Mouse (Mus musculus) hindbrain, embryonic 15.5 days (tissue): ENCODE results near the gene Slc17a5. TPM values are rescaled to one million over a fixed set of nuclear protein-coding genes. Genes with fewer than 3 reads are reported as not detected.

Experiments
- ATAC-seq: fragments of 200-750 bp; cut with Nextera tagmentation; 2 replicates; pipeline ENCODE4 v1.8.0; 2017; ENCODE audit warnings: low read depth, moderate number of reproducible peaks, moderate TSS enrichment; ENCODE audit not compliant: low FRiP score
- H3K27ac ChIP-seq: fragments of 300-500 bp; sonication (generic); replicated peaks from 2 replicates; pipeline ENCODE4 v1.5.1; 2015; ENCODE audit warnings: mild to moderate bottlenecking, inconsistent platforms
- H3K27me3 ChIP-seq: fragments of 300-500 bp; sonication (generic); 2 replicates; pipeline ENCODE4 v1.6.1; 2015; ENCODE audit warnings: control low read depth, inconsistent platforms
- H3K36me3 ChIP-seq: fragments of 300-500 bp; sonication (generic); 2 replicates; pipeline ENCODE4 v1.6.1; 2015; ENCODE audit warnings: control low read depth, inconsistent platforms
- H3K4me1 ChIP-seq: fragments of 300-500 bp; sonication (generic); replicated peaks from 2 replicates; pipeline ENCODE4 v1.6.1; 2015; ENCODE audit warnings: control low read depth, inconsistent platforms
- H3K4me2 ChIP-seq: fragments of 300-500 bp; sonication (generic); 2 replicates; pipeline ENCODE4 v1.6.1; 2015; ENCODE audit warnings: moderate library complexity, mild to moderate bottlenecking, inconsistent platforms
- H3K4me3 ChIP-seq: fragments of 300-500 bp; sonication (generic); 2 replicates; pipeline ENCODE4 v1.5.1; 2015; ENCODE audit warnings: mild to moderate bottlenecking, inconsistent platforms
- H3K9ac ChIP-seq: fragments of 300-500 bp; sonication (generic); 2 replicates; pipeline ENCODE4 v1.6.1; 2015; ENCODE audit warnings: inconsistent platforms
- H3K9me3 ChIP-seq: fragments of 300-500 bp; sonication (generic); 2 replicates; pipeline ENCODE4 v1.6.1; 2016; ENCODE audit warnings: control low read depth, inconsistent platforms
- WGBS: fragments of 180-500 bp; shearing (Covaris S2); methylation state at CpG from one replicate; pipeline ENCODE4 v1.1.7; 2015; 5-methylcytosine and 5-hydroxymethylcytosine counted together
- polyA plus RNA-seq: library from polyadenylated mRNA; unstranded; fragments of >200 nt; fragmentation: Nextera tagmentation; extraction: Ambion mirVana; gene quantifications from 2 replicates; pipeline ENCODE4 v1.2.1, GENCODE M21; 2015

Gene Slc17a5
- polyA plus RNA-seq, 1 experiment from 2014 or later: 15.4 TPM

GRCm38 (mm10) chr9:78511705-78512104 lies 76.1 kb downstream of the Slc17a5 start:
- H3K4me1 ChIP-seq: no peaks in the 10 kb centered on the region
- H3K27me3 ChIP-seq: no peaks in the 10 kb centered on the region
- H3K36me3 ChIP-seq: no peaks in the 10 kb centered on the region
- no peaks in the 10 kb centered on the region for H3K9me3 ChIP-seq
- no peak overlapping the region for H3K4me3 ChIP-seq
- 96% methylated on average over 5 of the region's 5 CpGs for WGBS
- H3K27ac ChIP-seq: no peak overlapping the region
- no peak overlapping the region for H3K9ac ChIP-seq
- no peak overlapping the region for H3K4me2 ChIP-seq
- ATAC-seq: no peak

DNA sequence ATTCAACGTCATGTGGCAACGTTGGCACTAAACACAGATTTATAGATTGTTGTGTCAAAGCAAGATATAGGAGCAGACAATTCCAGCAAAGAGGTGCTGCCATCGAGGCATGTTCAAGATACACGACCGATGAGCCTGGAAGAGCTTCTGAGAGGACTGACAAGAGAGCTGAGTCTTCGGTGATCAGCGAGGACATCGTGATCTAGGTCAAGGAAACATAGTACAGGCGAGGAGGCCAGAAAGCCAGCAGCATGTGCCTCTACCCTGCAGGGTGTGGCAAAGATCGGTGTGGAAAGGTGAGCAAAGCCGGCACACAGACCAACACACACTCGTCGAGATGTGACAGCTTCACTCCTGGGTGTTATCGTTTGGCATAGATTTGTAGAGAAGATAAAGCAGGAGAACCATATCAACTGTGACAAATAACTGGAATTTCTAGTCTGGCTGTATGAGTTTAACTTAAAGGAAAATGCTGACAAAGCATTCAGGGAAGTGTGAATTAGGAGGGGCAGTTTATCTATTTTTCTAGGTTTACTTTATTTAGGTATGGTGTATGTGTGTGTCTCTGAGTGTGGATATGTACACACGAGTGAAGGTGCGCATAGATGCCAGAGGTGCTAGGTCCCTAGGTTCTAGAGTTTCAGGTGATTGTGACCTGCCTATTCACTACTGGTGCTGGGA lies 79.6 kb downstream of the Slc17a5 start:
- WGBS: 90% methylated on average over 16 of the region's 16 CpGs
- no peak overlapping the region for H3K9ac ChIP-seq
- ATAC-seq: no peak

DNA sequence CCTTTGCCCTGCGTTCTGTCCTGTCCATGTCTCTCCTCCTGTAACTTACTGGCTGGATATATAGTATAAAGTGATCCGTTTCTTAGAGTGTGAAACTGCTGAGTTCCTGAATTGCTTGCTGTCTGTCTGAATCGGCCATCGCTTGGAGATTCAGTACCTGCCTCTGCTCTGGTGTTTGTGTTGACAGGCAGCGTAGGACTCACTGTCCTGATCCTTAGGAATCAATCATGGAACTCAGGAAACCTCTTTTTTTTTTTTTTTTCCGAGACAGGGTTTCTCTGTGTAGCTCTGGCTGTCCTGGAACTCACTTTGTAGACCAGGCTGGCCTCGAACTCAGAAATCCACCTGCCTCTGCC lies 81.1 kb downstream of the Slc17a5 start:
- Histone ChIP-seq H3K4me1 (peaks cover 31% of the 10 kb centered on the region), H3K9me3 (no peaks in the 10 kb centered on the region), H3K36me3 (no peaks in the 10 kb centered on the region), H3K27me3 (no peaks in the 10 kb centered on the region), H3K27ac (no peak overlapping the region), H3K4me2 (no peak overlapping the region), H3K4me3 (no peak overlapping the region), H3K9ac (no peak overlapping the region)
- 89% methylated on average over 7 of the region's 7 CpGs for WGBS
- ATAC-seq: no peak

More for the DNA sequence above, 79.6 kb downstream of the Slc17a5 start:
- no peak overlapping the region for H3K27ac ChIP-seq
- peaks cover 18% of the 10 kb centered on the region for H3K4me1 ChIP-seq
- no peaks in the 10 kb centered on the region for H3K27me3 ChIP-seq
- H3K4me3 ChIP-seq: no peak overlapping the region
- H3K36me3 ChIP-seq: no peaks in the 10 kb centered on the region
- H3K9me3 ChIP-seq: no peaks in the 10 kb centered on the region
- H3K4me2 ChIP-seq: no peak overlapping the region

DNA sequence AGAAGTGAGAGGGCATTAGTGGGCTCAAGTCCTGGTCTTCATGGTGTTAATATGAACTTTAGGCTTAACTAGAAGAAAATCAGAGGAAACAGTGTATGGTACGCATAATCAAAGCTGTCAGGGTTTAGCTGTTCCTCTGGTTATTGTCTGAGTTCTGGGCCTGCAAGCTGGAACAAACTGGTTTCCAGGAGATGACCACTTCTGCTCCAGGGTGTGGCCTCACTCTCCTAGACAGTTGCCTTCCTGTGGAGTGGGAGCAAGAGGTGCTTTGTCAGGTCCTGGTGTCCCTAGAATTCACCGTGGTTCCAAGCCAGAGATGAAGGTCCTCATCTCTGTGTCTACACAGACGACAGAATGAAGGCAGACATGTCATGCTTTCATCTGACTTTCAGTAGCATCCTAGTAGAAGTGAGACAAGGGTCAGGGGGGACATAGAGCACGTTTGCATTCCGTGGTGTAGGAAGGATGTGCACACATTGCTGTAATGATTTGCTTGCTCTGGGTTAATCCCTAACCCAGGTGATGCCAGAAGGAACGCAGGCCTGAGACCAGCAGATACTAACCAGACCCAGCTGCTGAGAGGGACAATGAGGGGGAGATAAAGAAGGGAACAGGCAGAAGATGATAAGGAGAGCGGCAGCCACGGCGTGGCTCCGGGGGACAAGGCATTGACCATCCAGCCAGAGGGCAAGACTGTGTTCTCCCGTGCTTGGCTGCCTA lies 81.7 kb downstream of the Slc17a5 start:
- no peak for ATAC-seq
- Histone ChIP-seq H3K27me3 (no peaks in the 10 kb centered on the region), H3K36me3 (no peaks in the 10 kb centered on the region), H3K4me3 (no peak overlapping the region), H3K4me2 (no peak overlapping the region), H3K27ac (no peak overlapping the region), H3K9me3 (no peaks in the 10 kb centered on the region), H3K4me1 (peaks cover 31% of the 10 kb centered on the region), H3K9ac (no peak overlapping the region)
- 73% methylated on average over 11 of the region's 11 CpGs for WGBS

GRCm38 (mm10) chr9:78505223-78505622 lies 82.6 kb downstream of the Slc17a5 start:
- H3K4me2 ChIP-seq: peak overlapping the region; percentile 47; the same call in 1 of the 2 replicates
- H3K4me3 ChIP-seq: no peak overlapping the region
- no peaks in the 10 kb centered on the region for H3K36me3 ChIP-seq
- peaks cover 31% of the 10 kb centered on the region for H3K4me1 ChIP-seq
- H3K27me3 ChIP-seq: no peaks in the 10 kb centered on the region
- no peak overlapping the region for H3K9ac ChIP-seq
- H3K9me3 ChIP-seq: no peaks in the 10 kb centered on the region
- no peak for ATAC-seq
- H3K27ac ChIP-seq: no peak overlapping the region
- 96% methylated on average over 6 of the region's 6 CpGs for WGBS

DNA sequence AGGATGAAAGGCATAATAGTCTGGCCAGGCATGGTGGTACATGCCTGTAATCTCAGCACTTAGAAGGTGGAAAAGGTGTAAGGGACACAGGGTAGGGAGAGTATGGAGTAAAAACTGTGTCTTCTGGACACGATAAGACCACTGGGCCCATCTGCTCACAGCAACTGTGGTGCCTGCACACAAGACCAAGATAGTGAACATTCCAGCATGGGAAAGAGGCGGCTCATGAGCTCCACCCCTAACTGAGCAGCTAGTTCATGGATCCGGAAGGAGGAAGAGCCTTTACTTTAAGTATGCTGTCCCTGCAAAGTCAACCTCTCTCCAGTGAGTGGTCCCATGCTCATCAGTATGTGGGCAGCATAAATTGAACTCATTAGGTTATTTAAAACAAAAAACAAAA lies 83.2 kb downstream of the Slc17a5 start:
- Histone ChIP-seq H3K27ac (peak overlapping the region; percentile 85), H3K9ac (no peak overlapping the region), H3K4me3 (peak overlapping the region; percentile 24), H3K9me3 (no peaks in the 10 kb centered on the region), H3K27me3 (no peaks in the 10 kb centered on the region), H3K4me1 (peaks cover 31% of the 10 kb centered on the region), H3K4me2 (peak overlapping the region; percentile 47), H3K36me3 (no peaks in the 10 kb centered on the region)
- 77% methylated on average over 3 of the region's 3 CpGs for WGBS
- ATAC-seq: no peak

DNA sequence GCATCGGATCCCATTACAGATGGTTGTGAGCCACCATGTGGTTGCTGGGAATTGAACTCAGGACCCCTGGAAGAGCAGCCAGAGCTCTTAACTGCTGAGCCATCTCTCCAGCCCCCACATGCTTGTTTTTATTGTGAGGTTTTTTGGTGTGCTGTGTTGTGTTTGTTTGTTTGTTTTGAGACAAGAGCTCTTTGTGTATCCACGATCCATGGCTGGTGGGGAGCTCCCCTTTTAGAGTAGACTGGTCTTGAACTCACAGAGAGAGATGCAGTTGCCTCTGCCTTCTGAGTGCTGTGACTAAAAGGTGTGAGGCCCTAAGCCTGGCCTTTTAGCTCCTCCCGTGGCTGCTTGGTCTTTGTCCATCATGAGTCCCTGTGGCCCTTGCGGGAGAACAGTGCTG lies 83.7 kb downstream of the Slc17a5 start:
- H3K4me2 ChIP-seq: peak overlapping the region; percentile 47
- H3K27me3 ChIP-seq: no peaks in the 10 kb centered on the region
- no peak for ATAC-seq
- WGBS: 55% methylated on average over 4 of the region's 4 CpGs
- no peaks in the 10 kb centered on the region for H3K36me3 ChIP-seq
- peak overlapping the region; percentile 13; the same call in 1 of the 2 replicates for H3K9ac ChIP-seq
- peak overlapping the region; percentile 85 for H3K27ac ChIP-seq
- H3K4me3 ChIP-seq: peak overlapping the region; percentile 24
- peaks cover 31% of the 10 kb centered on the region for H3K4me1 ChIP-seq
- no peaks in the 10 kb centered on the region for H3K9me3 ChIP-seq

GRCm38 (mm10) chr9:78503223-78504079 lies 84.4 kb downstream of the Slc17a5 start:
- Histone ChIP-seq H3K4me2 (peak overlapping the region; percentile 47), H3K9ac (peak overlapping the region; percentile 37), H3K27me3 (no peaks in the 10 kb centered on the region), H3K4me3 (peak overlapping the region; percentile 24), H3K9me3 (no peaks in the 10 kb centered on the region), H3K4me1 (peaks cover 31% of the 10 kb centered on the region), H3K36me3 (no peaks in the 10 kb centered on the region), H3K27ac (peak overlapping the region; percentile 85)
- whole genome bisulfite sequencing: 2% methylated on average over 6 of the region's 6 CpGs
- peak; percentile 74 for ATAC-seq

GRCm38 (mm10) chr9:78501284-78501683 lies 86.6 kb downstream of the Slc17a5 start:
- WGBS: 57% methylated on average over 4 of the region's 4 CpGs

GRCm38 (mm10) chr9:78500386-78500785 lies 87.5 kb downstream of the Slc17a5 start:
- Histone ChIP-seq H3K9ac (no peak overlapping the region), H3K9me3 (no peaks in the 10 kb centered on the region), H3K27ac (no peak overlapping the region), H3K27me3 (no peaks in the 10 kb centered on the region), H3K4me1 (peaks cover 27% of the 10 kb centered on the region), H3K36me3 (no peaks in the 10 kb centered on the region), H3K4me3 (no peak overlapping the region), H3K4me2 (no peak overlapping the region)
- 69% methylated on average over 3 of the region's 3 CpGs for WGBS
- no peak for ATAC-seq

More at GRCm38 (mm10) chr9:78501284-78501683, 86.6 kb downstream of the Slc17a5 start:
- peaks cover 31% of the 10 kb centered on the region for H3K4me1 ChIP-seq
- no peak overlapping the region for H3K9ac ChIP-seq
- no peak overlapping the region for H3K27ac ChIP-seq
- H3K4me2 ChIP-seq: no peak overlapping the region
- no peak for ATAC-seq
- no peaks in the 10 kb centered on the region for H3K9me3 ChIP-seq
- H3K4me3 ChIP-seq: no peak overlapping the region
- no peaks in the 10 kb centered on the region for H3K27me3 ChIP-seq
- no peaks in the 10 kb centered on the region for H3K36me3 ChIP-seq

DNA sequence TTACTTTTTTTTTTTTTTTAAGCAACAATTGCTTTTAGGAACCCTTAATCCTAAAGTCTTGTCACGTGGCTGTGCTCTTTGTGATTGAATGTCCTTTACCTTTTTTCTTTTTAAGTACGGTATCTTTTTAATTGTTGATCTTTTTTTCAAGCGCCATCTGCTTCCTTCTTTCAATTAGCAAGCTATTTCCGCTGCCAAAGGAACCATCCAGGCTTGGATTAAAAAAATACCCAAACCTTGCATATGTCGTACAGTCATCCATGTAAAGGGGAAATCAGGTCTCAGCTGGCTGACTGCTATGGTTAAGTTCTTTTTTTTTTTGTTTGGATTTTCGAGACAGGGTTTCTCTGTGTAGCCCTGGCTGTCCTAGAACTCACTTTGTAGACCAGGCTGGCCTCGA lies 94.7 kb downstream of the Slc17a5 start:
- peaks cover 9% of the 10 kb centered on the region for H3K4me1 ChIP-seq
- no peak overlapping the region for H3K4me3 ChIP-seq
- no peaks in the 10 kb centered on the region for H3K36me3 ChIP-seq
- no peak overlapping the region for H3K27ac ChIP-seq
- H3K4me2 ChIP-seq: no peak overlapping the region
- WGBS: 86% methylated on average over 7 of the region's 7 CpGs
- no peaks in the 10 kb centered on the region for H3K9me3 ChIP-seq
- no peaks in the 10 kb centered on the region for H3K27me3 ChIP-seq
- no peak for ATAC-seq
- H3K9ac ChIP-seq: no peak overlapping the region

- no peaks in the 10 kb centered on the region for H3K36me3 ChIP-seq
- H3K27me3 ChIP-seq: no peaks in the 10 kb centered on the region
- H3K4me3 ChIP-seq: no peak overlapping the region
- no peak overlapping the region for H3K27ac ChIP-seq
- 91% methylated on average over 3 of the region's 3 CpGs for WGBS
- H3K9ac ChIP-seq: no peak overlapping the region
- no peak overlapping the region for H3K4me2 ChIP-seq
- H3K9me3 ChIP-seq: no peaks in the 10 kb centered on the region
- H3K4me1 ChIP-seq: peaks cover 9% of the 10 kb centered on the region
- ATAC-seq: no peak
These were observed 95.6 kb downstream of the Slc17a5 start for GRCm38 (mm10) chr9:78492254-78492653.
